Mouse (Mus musculus): ENCODE measurements around the gene H2-Ke6.
A peak's percentile ranks its signal among the peaks of the same experiment; 100 is the strongest.

Gene H2-Ke6

DNA sequence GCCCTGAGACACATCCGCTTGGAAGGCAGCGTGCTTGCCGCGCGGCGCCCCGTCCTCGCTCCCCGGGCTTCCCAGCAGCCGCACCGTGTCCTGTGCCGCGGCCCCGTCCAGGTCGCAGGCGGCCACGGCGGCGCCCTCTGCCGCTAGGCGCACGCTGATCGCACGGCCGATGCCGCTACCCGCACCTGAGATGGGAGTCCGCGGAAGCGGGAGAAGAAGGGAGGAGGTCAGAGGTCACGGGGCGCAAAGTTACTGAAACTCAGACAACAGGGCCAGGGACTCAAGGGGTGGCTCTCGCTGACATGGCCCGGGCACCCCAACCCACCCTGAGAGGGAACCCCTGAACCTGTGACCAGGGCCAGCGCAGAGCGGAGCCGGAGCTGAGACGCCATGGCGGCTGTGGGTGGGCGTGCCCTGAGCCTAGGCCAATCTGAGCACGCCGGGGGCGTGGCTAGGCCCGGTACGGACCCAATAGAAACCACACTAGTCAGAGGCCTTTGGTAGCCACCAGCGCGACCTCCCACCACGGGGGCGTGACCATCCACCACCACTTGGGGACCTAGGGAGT lies at the start of gene H2-Ke6:
TSS of gene H2-Ke6 (minus strand) at position 405 of the 568 bp plus-strand sequence.
- DNase-seq, result peak; percentile 95

DNA sequence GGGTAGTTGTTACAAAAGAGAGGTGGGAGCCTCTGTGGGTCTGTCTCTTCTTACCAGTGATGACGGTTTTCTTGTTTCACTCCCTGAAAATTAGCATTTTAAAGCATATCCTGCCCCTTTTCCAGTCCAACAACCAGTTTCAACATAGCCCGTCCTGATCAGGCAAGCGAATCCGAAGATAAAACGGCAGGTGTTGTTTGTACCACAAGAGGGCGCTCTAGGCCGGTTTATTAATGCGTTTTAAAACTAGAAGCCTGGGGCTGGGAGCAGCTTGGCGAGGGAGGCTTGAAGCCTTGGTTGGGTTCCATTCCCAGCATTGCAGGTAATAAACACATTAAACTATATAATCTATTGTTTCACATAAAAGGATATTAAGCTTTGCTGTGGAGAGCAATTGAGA lies 49.7 kb upstream of the H2-Ke6 start:
- DNase-seq, result peak; percentile 82

DNA sequence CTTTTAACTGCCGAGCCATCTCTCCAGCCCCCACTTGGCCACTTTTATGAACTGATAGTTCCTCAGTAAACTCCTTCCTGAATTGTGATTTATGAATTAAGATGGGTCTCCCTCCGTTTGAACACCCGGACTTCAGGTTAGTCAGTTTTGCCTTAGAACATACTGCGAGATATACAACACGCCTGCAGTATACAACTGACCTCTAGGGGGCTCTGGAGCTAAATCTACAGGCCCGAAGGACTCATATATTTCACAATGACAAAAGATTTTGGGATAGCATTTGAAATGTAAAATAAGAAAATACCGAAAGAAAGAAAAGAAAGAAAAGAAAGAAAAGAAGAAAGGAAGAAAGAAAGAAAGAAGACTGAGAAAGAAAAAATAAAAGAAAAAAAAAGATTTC lies 47.4 kb upstream of the H2-Ke6 start:
- peak; percentile 90 for DNase-seq

DNA sequence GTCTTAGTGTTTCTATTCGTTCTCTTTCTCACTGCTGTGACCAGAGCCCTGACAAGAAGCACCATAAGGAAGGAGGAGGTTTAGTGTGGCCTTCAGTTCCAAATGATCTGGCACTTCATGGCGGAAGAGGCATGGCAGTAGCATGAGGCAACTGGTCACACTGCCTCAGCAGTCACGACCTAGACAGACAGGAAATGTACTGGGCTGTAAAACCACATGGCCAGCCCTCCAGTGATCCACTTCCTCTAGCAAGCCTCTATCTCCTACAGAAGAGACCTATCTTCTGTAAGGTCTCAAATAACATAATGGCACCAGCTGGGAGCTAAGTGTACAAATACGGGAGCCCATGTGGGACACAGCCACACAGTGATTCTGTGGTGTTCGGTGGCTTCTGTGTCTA lies 44.2 kb upstream of the H2-Ke6 start:
- DNase-seq, result no peak

DNA sequence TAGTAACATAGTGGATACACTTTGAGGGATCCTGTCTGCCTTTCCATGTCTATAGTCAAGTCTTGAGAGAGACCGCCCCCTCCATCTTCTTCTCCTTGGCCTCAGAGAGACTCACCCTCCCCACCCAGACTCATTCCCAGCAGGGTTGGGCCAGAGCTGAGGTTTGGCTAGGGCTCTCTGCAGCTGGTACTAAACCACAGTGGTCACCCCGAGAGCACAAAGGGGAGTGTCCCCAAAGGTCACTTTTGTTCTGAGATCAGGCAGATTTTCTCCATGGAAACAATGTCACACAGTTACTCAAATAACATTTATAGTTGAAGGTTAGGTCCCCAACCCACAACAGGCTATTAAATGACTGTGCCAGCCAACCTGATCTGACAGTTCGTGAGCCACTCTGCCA lies 41.0 kb upstream of the H2-Ke6 start:
- DNase-seq, result no peak

DNA sequence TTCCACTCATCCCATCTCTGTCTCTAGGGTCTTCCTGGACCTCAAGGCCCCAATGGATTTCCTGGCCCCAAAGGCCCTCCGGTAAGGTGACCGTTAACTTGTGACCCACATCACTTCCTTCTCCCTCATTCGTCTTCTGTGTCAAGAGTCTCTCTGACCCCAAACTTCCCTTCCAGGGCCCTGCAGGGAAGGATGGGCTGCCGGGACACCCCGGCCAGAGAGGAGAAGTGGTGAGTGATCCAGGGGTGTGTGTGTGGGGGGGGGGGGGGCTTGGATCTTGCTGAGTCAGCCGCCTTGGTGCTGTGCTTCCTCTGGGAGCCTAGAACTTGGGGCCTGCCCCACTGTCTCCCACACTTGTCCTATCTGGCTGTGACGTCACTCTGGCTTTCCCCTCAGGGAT lies 29.4 kb upstream of the H2-Ke6 start:
- no peak for DNase-seq

DNA sequence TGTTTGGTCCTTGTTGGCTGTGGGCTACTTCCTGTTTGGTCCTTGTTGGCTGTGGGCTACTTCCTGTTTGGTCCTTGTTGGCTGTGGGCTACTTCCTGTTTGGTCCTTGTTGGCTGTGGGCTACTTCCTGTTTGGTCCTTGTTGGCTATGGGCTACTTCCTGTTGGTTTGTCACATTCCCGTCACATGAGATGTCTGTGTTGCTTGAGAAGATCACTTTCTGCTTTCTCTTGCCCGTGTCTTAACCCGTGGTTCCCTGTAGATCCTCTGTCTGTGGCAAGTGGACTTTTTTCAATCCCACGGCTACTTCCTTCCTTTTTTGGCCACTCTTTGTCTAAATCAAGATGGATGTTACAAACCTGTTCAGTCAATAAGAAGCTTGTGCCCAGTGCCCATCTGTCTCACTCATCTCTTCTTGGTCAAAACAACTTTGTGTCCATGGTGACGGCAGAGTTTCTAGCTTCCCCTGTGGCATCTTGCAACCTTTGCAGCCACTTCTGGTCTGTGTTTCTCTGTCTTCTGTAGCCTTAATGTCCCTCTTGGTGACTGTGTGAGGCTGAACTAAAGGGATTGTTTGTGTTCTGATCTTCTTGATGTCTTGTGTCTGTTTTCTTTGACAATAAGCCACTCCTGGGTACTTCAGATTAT lies 19.7 kb upstream of the H2-Ke6 start:
- DNase-seq, result no peak

DNA sequence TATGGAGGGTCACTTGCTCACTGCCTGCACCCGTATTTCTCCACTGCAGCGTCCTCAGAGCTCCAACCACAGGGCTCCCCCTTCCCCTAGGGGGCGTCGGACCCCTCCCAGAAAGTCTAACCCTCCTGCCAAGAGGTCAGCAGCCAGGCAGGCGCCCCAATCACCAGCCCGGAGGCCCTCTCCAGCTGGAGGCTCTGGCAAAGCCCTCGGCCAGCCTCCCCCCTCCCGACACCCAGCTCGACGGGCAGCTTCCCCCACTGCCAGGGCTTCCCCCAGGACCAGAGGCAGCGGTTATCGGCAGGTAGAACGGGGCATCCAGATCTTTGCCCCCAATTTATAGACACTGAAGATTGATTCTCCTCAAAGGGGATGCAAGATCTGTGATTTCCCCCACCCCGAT lies 18.1 kb upstream of the H2-Ke6 start:
- peak; percentile 29 for DNase-seq

DNA sequence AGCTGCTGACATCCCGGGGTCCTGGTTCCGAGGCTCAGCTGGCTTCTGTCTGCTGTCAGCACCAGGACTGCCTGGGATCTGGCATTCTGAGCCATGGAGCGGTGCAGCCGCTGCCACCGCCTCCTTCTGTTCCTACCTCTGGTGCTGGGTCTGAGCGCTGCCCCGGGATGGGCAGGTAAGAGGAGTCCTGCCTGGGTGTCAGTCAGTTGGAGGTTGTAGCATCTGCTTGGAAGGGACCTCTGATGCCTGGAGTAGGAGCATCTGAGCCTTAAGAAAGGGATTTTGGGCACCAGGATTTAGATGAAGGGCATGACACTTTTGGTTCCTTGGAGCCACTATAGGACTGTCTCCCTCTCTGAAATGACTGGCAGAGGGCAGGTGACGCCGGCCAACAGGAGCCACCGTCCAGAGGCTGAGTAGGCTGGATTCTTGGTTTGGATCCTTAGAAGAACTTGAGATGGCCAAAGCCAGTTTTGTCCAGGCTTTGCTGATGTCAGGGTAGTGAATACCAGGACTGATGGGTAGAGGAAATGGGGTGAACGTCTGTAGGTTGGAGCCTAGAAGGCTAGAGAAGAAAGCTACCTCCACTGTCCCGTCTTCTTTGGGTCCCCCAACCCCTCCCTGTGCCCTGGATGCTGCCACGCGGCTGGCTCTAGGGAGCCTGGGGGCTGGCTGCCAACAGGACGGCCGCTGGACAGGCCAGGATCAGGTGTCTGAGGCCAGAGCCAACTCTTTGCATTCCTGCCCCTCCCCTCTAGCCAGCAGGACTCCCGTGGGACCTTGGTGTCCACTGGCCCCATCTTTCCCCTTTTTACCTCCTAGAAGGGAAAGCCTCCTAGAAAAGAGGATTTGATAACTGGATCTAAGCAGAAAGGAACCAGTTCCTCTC lies 11.9 kb upstream of the H2-Ke6 start:
- DNase-seq, result no peak

DNA sequence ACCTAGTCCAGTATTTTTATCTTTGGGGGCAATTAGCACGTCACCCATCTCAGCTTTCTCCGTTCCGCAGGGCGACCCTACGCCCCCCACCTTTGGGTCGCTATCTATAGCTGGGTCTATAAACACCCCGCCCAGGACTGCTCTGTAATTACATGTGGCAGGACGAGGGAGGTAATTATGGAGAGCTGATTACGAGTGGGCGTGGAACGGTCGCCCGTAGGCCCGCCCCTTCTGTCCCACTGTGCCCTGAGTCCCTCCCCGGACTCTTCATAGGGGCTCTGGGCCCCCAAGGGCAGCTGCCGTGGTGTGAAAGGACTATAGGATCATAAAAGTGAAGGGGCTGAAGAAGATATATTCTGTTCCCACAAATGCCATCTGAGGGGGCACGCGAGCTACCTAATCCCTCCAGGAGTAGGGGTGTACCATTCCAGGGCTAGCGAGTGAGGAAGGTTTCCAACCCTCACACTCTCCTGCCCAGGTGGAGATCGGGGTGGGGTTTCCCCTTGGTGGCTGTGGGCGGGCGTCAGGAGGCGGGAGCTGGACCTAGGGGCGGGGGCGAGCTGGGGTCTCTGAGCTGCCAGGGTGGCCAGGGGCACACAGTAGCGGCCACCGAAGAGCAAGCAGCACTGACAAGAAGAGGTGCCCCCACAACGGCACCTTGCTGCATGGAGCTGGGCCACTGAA lies 11.2 kb upstream of the H2-Ke6 start, which contains the start of gene Col11a2:
TSS of gene Col11a2 (plus strand) at position 560 of the 684 bp plus-strand sequence.
- no peak for DNase-seq

DNA sequence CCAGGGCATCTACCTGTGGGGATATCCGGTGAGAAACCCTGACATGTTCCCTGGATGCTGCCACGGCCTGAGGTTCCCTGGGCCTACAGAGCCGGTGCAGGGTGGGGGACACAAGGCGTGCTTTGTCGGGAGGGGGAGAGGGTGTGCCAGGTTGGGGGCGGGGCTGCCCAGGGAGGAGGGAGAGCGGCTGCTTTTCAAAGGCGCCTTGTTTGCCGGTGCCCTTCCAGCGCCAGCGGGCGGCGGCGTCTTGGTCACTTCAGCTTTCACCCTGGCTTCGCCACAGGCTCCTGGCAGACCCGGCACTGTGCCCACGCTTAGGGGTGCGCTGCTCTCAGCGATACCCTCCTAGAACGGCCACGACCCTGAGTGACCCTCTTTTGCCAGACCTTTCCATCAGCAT lies 10.6 kb upstream of the H2-Ke6 start:
- peak; percentile 35 for DNase-seq

DNA sequence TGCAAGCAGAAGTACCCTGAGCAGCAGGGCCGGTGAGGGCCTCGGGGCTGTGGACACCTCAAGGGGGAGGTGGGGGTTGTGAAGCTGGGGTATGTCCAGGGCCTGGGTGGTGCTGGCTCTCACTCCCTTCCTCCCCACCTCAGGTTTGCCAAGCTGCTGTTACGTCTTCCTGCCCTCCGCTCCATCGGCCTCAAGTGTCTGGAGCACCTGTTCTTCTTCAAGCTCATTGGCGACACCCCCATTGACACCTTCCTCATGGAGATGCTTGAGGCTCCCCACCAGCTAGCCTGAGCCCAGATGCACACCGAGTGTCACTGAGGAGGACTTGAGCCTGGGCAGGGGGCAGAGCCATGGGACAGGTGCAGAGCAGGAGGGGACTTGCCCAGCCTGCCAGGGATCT lies 9.4 kb upstream of the H2-Ke6 start:
- no peak for DNase-seq

DNA sequence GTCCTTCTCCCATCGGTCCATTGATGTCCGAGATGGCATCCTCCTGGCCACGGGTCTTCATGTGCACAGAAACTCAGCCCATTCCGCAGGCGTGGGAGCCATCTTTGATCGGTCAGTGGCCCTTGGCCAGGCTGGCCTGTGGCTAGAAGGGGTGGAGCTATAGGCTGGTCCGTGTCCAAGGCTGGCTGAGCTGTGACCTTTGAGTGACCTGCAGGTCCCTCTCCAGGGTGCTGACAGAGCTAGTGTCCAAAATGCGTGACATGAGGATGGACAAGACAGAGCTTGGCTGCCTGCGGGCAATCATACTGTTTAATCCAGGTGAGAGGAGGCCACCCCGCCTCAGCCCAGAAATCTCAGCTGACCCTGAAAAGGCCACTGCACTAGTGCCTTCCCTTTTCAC lies 8.8 kb upstream of the H2-Ke6 start:
- no peak for DNase-seq

DNA sequence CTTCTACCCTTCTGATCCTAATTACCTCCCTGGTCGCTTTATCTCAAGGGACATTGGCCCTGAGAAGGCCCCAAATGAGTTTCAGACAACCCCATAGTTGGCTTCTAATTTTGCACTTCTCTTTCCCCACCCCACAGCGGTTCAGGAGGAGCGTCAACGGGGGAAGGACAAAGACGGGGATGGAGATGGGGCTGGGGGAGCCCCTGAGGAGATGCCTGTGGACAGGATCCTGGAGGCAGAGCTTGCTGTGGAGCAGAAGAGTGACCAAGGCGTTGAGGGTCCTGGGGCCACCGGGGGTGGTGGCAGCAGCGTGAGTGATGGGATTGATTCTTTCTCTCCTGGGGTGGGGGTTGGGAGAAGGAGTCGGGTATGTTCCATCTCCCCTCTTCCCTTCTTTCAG lies 7.7 kb upstream of the H2-Ke6 start:
- DNase-seq, result peak; percentile 8

DNA sequence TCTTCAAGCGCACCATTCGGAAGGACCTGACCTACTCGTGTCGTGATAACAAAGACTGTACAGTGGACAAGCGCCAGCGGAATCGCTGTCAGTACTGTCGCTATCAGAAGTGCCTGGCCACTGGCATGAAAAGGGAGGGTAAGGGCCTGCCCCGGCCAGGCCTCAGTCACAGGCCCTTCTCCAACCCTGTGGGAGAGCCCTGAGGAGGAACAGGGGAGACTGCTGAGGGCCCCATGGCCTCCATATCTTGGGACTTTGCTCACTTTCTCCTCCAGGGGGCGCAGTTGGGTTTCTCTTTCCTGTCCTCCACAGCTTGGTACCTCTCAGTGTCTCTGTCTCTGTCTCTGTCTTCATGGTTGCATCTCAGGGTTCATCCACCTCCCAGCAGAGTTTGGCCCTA lies 6.2 kb upstream of the H2-Ke6 start:
- peak; percentile 88 for DNase-seq

DNA sequence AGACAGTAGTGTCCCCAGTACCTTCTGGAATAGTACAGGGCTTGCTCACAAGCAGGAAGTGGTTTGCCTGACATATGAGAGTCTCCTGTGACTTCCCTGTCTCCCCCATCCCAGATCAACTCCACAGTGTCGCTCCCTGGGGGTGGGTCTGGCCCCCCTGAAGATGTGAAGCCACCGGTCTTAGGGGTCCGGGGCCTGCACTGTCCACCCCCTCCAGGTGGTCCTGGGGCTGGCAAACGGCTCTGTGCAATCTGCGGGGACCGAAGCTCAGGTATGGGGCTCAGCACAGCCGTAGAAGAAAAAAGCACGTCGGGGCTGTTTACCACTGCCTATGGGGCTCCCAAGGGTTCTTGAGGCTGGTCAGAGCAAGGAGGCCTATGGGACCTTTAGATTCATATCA lies 5.6 kb upstream of the H2-Ke6 start:
- peak; percentile 31 for DNase-seq

DNA sequence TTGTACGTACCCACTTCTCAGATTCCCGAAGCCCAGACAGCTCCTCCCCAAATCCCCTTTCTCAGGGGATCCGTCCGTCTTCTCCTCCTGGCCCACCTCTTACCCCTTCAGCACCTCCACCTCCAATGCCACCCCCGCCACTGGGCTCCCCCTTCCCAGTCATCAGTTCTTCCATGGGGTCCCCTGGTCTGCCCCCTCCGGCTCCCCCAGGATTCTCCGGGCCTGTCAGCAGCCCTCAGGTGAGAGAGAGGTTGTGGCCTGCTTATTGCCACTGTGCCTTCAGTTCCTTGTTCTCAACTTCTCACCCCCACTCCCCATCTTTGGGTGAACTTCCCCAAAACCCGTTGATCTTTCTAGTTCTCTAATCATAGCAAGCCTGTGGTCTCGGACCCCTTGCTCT lies 4.9 kb upstream of the H2-Ke6 start:
- peak; percentile 50 for DNase-seq

DNA sequence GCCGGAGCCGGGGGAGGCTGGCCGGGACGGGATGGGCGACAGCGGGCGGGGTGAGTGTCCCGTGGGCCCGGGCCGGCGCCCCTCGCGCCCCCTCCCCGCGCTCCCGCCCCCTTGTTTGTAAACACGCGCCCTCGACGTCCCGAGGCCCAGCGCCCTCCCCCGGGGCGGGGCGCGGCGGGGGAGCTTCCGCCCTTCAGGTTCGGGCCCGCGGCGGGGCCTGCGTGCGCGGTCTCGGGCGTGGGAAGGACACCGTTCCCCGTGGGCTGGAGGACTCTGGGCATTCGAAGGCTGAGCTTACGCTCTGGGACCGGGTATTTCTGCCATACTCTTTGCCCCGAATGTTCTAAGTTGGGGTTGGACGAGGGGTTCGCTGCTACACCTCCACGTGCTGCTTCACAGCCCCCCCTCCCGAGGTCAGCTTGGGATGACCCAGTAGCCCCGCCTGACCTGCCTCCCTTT lies 4.3 kb upstream of the H2-Ke6 start:
- DNase-seq, result peak; percentile 86

DNA sequence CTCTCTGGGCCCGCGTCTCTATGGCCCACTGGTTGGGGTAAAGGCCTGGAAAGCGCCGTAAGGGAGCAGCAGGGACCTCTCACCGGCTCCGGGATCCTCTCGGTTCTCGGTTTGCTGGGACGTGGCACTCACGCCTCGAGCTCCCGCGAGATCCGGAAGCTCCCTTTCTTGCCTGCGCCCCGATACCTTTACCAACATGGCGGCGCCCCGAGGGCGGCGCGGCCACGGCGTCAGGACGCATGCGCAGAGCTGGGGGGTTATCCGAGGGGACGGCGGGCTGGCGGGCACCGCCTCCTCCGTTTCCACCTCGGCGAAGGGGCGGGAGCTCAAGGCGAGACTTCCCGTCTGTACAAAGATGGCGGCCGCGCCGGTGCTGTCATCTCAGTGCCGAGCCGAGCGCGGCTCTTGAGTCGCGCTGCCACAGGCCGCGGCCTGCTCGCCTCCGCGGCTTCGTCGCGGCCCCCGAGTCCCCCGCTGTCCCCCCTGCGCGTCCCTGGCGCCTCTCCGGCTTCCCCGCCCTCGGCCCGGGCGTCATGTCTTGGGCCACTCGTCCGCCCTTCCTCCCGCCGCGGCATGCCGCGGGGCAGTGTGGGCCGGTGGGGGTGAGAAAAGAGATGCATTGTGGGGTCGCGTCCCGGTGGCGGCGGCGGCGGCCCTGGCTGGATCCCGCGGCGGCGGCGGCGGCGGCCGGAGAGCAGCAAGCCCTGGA lies 3.8 kb upstream of the H2-Ke6 start, which contains the start of the genes Slc39a7 and Rxrb:
TSS of gene Slc39a7 (minus strand) at position 218 of the 709 bp plus-strand sequence.
TSS of gene Rxrb (plus strand) at position 348 of the 709 bp plus-strand sequence.
- DNase-seq, result peak; percentile 100

DNA sequence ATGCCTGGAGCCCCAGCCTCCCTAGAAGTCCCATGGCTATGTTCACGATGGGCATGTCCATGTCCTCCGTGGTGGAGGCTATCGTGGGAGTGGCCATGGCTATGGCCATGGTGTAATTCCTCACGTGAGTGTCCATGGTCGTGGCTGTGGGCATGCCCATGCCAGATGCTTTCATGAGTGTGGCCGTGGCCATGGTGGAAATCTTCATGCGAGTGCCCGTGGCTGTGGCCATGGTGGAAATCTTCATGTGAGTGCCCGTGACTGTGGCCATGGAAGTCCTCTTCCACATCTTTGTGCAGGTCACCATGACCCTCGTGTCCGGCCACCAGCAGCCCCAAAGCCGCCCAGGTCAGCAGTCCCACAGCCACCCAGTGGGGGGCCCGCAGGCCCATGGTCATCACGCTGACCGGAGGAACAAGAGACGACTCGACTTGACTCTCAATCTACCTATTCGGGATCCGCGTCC lies 3.0 kb upstream of the H2-Ke6 start:
- DNase-seq, result no peak

DNA sequence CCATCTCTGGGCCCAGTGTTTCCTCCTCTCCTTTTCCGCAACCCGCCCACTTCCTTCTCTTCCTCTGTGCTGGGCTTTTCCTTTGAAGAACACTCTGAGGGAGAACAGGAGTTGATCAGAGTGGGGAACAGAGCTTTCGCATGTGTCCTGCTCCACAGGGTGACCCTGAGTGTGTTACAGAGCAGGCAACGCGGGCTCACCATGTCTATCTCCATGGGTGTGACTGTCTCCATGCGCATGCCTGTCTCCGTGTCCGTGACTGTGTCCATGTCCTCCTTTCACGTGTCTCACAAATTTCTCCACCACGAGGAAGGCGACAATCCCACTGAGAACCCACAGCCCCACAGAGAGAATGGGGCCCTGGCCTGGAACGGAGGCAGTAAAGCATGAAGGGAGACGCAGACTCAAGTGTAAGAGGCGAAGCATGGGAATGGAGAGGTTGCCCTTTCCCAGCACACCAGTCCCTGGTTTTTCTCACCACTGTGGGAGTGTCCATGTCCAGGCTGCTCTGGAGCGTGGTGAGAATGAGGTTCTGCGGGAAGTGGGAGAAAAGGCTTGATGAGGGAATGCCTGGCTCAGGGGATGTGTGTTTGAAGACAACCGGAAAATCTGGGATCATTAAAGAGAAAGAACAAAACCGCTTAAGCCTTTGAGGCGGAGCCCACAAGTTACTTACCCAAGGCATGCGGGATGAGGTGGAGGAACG lies 2.2 kb upstream of the H2-Ke6 start:
- no peak for DNase-seq
